ENCODE assay signal across 13 mouse cellular contexts in the genomic region with DNA sequence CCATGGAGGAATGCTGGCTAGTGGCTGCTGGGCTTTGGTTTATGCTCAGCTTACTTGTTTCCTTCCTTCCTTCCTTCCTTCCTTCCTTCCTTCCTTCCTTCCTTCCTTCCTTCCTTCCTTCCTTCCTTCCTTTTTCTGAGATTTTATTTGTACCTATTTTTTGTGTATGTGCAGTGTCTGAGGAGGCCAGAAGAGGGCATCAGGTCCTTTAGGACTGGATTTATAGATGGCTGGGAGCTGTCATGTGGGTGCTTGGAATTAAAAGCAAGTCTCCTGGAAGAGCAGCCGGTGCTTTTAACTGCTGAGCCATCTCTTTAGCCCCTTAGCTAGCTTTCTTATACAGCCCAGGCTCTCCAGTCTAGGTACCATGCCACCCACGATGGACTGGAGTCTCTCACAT.
DNase-seq lines count a peak whose midpoint lies in the region; ATAC-seq and TF ChIP-seq lines count a peak whose summit lies in the region.
"Had no signal": no experiment of that assay in that cellular context is flagged by ENCODE, and none has a peak within 500 bp of the region (broad histone marks: within the 10 kb centered on the region; RNA-seq: fewer than 3 reads in every experiment).

No protein-coding gene starts in this region.

- no peak for DNase-seq in heart, adult 2 months
- DNase-seq in heart, postnatal 25 days (ENCODE audit: low spot score), result no peak
- no peak for DNase-seq in liver, embryonic 14.5 days (ENCODE audit: low read depth in 3 of 3, low spot score in 3 of 3)
- DNase-seq in MEL (ENCODE audit: low read depth, low spot score), result peak; percentile 19
- no peak for DNase-seq in urinary bladder, adult 18-20 months (ENCODE audit: low spot score in 2 of 2)
- DNase-seq: adrenal gland, postnatal 14 days; heart, postnatal 36 days had no signal

- no peaks in the 10 kb centered on the region for H3K79me2 ChIP-seq in heart, adult 2 months (replicated peaks; ENCODE audit: control insufficient read depth, insufficient read depth, low read length)
- H3K79me2 ChIP-seq in MEL (ENCODE audit: control insufficient read depth, insufficient read depth, low read length, poor library complexity), result no peaks in the 10 kb centered on the region

- no peak overlapping the region for H3K4me3 ChIP-seq in heart, adult 2 months
- no peak overlapping the region for H3K4me3 ChIP-seq in liver, embryonic 14.5 days (ENCODE audit: insufficient read depth in 1 of 2, low read depth in 2 of 2, low read length in 2 of 2)
- no peak overlapping the region for H3K4me3 ChIP-seq in liver, embryonic 12.5 days
- no peak overlapping the region for H3K4me3 ChIP-seq in MEL (ENCODE audit: control insufficient read depth in 1 of 2, insufficient read depth in 1 of 2, low read depth in 2 of 2, low read length in 2 of 2)
- H3K4me3 ChIP-seq in cortical plate, adult 2 months (ENCODE audit: insufficient read depth, low read length), result no peak overlapping the region
- H3K4me3 ChIP-seq in forebrain, embryonic 15.5 days, result no peak overlapping the region
- H3K4me3 ChIP-seq: embryonic facial prominence, embryonic 13.5 days; forebrain, embryonic 12.5 days; limb, embryonic 15.5 days had no signal

- peak; percentile 41 for TF ChIP-seq RAD21 in MEL (IDR thresholded peaks at IDR 0.05; ENCODE audit: low read depth, low read length)

- H3K9me3 ChIP-seq in liver, embryonic 14.5 days (ENCODE audit: control insufficient read depth, low read length), result no peaks in the 10 kb centered on the region
- no peaks in the 10 kb centered on the region for H3K9me3 ChIP-seq in liver, embryonic 12.5 days (replicated peaks)
- no peaks in the 10 kb centered on the region for H3K9me3 ChIP-seq in MEL (replicated peaks; ENCODE audit: insufficient read depth, low read length)
- H3K9me3 ChIP-seq in forebrain, embryonic 15.5 days, result no peaks in the 10 kb centered on the region
- H3K9me3 ChIP-seq: embryonic facial prominence, embryonic 13.5 days; forebrain, embryonic 12.5 days; limb, embryonic 15.5 days had no signal

- no peak for TF ChIP-seq POLR2A in heart, adult 2 months (IDR thresholded peaks at IDR 0.05; ENCODE audit: insufficient read depth, low read depth, low read length)
- no peak for TF ChIP-seq POLR2A in MEL (IDR thresholded peaks at IDR 0.05; ENCODE audit: control insufficient read depth in 1 of 2, insufficient read depth in 1 of 2, low read depth in 1 of 2, low read length in 2 of 2, poor library complexity in 1 of 2)
- TF ChIP-seq POLR2A in cortical plate, adult 2 months (IDR thresholded peaks at IDR 0.05; ENCODE audit: extremely low read depth, insufficient read depth, low read length), result no peak

- TF ChIP-seq CTCF in heart, adult 2 months (IDR thresholded peaks at IDR 0.05), result peak; percentile 53
- peak; percentile 26; the same call in 1 of the 2 replicates for TF ChIP-seq CTCF in liver, embryonic 14.5 days (IDR thresholded peaks at IDR 0.05; ENCODE audit: low read depth)
- TF ChIP-seq CTCF in MEL (IDR thresholded peaks at IDR 0.05 in 2 of 3, conservative IDR thresholded peaks at IDR 0.05 in 1 of 3; ENCODE audit: control insufficient read depth in 1 of 3, insufficient read depth in 1 of 3, low read depth in 2 of 3, low read length in 3 of 3, poor library complexity in 1 of 3, severe bottlenecking in 1 of 3), result peak in 1 of 3 experiments; percentile 41; a peak in 2 of 6 replicates
- TF ChIP-seq CTCF in cortical plate, adult 2 months (IDR thresholded peaks at IDR 0.05; ENCODE audit: extremely low read depth, insufficient read depth, low read length), result peak; percentile 24; the same call in 1 of the 2 replicates

- no peaks in the 10 kb centered on the region for H3K27me3 ChIP-seq in heart, adult 2 months (ENCODE audit: control insufficient read depth, insufficient read depth, low read length)
- no peaks in the 10 kb centered on the region for H3K27me3 ChIP-seq in liver, embryonic 14.5 days (ENCODE audit: control insufficient read depth, insufficient read depth, low read length)
- H3K27me3 ChIP-seq in liver, embryonic 12.5 days (replicated peaks), result no peaks in the 10 kb centered on the region
- H3K27me3 ChIP-seq in MEL (ENCODE audit: control insufficient read depth in 1 of 2, insufficient read depth in 2 of 2, low read length in 2 of 2), result no peaks in the 10 kb centered on the region
- H3K27me3 ChIP-seq in forebrain, embryonic 15.5 days, result no peaks in the 10 kb centered on the region
- H3K27me3 ChIP-seq: embryonic facial prominence, embryonic 13.5 days; forebrain, embryonic 12.5 days; limb, embryonic 15.5 days had no signal

- no peak overlapping the region for H3K9ac ChIP-seq in heart, adult 2 months (ENCODE audit: low read depth, low read length)
- no peak overlapping the region for H3K9ac ChIP-seq in liver, embryonic 14.5 days (replicated peaks)
- H3K9ac ChIP-seq in liver, embryonic 12.5 days, result no peak overlapping the region
- no peak overlapping the region for H3K9ac ChIP-seq in MEL (ENCODE audit: control insufficient read depth, low read depth, low read length, poor library complexity, severe bottlenecking)
- no peak overlapping the region for H3K9ac ChIP-seq in forebrain, embryonic 15.5 days (replicated peaks)
- H3K9ac ChIP-seq: embryonic facial prominence, embryonic 13.5 days; forebrain, embryonic 12.5 days; limb, embryonic 15.5 days had no signal

- no peak for TF ChIP-seq EP300 in heart, adult 2 months (IDR thresholded peaks at IDR 0.05; ENCODE audit: insufficient read depth, low read depth, low read length)
- no peak for TF ChIP-seq EP300 in liver, embryonic 14.5 days (IDR thresholded peaks at IDR 0.05; ENCODE audit: low read depth)
- TF ChIP-seq EP300 in MEL (IDR thresholded peaks at IDR 0.05; ENCODE audit: low read depth in 1 of 2, low read length in 2 of 2), result no peak

- intact Hi-C loops in heart, adult 2 months (cut with DNase I), result loop anchor here (5.0 kb wide), 1 partner anchor 188 kb away; no protein-coding TSS in a partner anchor
- intact Hi-C loops in heart, postnatal 25 days (cut with DNase I), result loop anchor here (2.0 to 5.0 kb wide), 2 partner anchors 50 to 188 kb away; no protein-coding TSS in a partner anchor

- 72% methylated on average over 2 of the region's 2 CpGs for WGBS in heart, adult 2 months
- 55% methylated on average over 2 of the region's 2 CpGs for WGBS in liver, embryonic 14.5 days (ENCODE audit: insufficient replicate concordance)
- 57% methylated on average over 2 of the region's 2 CpGs for WGBS in liver, embryonic 12.5 days (ENCODE audit: insufficient replicate concordance)
- WGBS in forebrain, embryonic 15.5 days, result 57% methylated on average over 2 of the region's 2 CpGs

- no peak for ATAC-seq in liver, embryonic 14.5 days (ENCODE audit: insufficient read depth)
- ATAC-seq in liver, embryonic 12.5 days, result no peak
- ATAC-seq in forebrain, embryonic 15.5 days (replicated peaks), result no peak

- H3K4me1 ChIP-seq in heart, adult 2 months (ENCODE audit: control insufficient read depth, insufficient read depth, low read length), result no peaks in the 10 kb centered on the region
- peaks cover 0 to 4% of the 10 kb centered on the region in 2 experiments; a peak in 1 of 4 replicates for H3K4me1 ChIP-seq in liver, embryonic 14.5 days (replicated peaks; ENCODE audit: control insufficient read depth in 2 of 2, insufficient read depth in 2 of 2, low read length in 1 of 2)
- peaks cover 4% of the 10 kb centered on the region for H3K4me1 ChIP-seq in liver, embryonic 12.5 days
- peaks cover 0 to 5% of the 10 kb centered on the region in 2 experiments; a peak in 2 of 4 replicates for H3K4me1 ChIP-seq in MEL (ENCODE audit: control insufficient read depth in 1 of 2, insufficient read depth in 2 of 2, low read length in 2 of 2)
- H3K4me1 ChIP-seq in cortical plate, adult 2 months (ENCODE audit: control insufficient read depth, insufficient read depth, low read length), result peaks cover 4% of the 10 kb centered on the region
- no peaks in the 10 kb centered on the region for H3K4me1 ChIP-seq in forebrain, embryonic 15.5 days
- H3K4me1 ChIP-seq: embryonic facial prominence, embryonic 13.5 days; forebrain, embryonic 12.5 days; limb, embryonic 15.5 days had no signal

- H3K4me2 ChIP-seq in liver, embryonic 14.5 days (ENCODE audit: low read depth), result no peak overlapping the region
- no peak overlapping the region for H3K4me2 ChIP-seq in liver, embryonic 12.5 days
- no peak overlapping the region for H3K4me2 ChIP-seq in forebrain, embryonic 15.5 days (replicated peaks)
- H3K4me2 ChIP-seq: embryonic facial prominence, embryonic 13.5 days; forebrain, embryonic 12.5 days; limb, embryonic 15.5 days had no signal

- no peak overlapping the region for H3K27ac ChIP-seq in heart, adult 2 months
- no peak overlapping the region for H3K27ac ChIP-seq in liver, embryonic 14.5 days
- H3K27ac ChIP-seq in liver, embryonic 12.5 days, result no peak overlapping the region
- no peak overlapping the region for H3K27ac ChIP-seq in MEL (ENCODE audit: control insufficient read depth, low read depth, low read length)
- no peak overlapping the region for H3K27ac ChIP-seq in cortical plate, adult 2 months (ENCODE audit: insufficient read depth, low read length)
- H3K27ac ChIP-seq in forebrain, embryonic 15.5 days (replicated peaks), result no peak overlapping the region
- H3K27ac ChIP-seq: embryonic facial prominence, embryonic 13.5 days; forebrain, embryonic 12.5 days; limb, embryonic 15.5 days had no signal

- H3K36me3 ChIP-seq in heart, adult 2 months (ENCODE audit: control insufficient read depth, insufficient read depth, low read length), result no peaks in the 10 kb centered on the region; the same call in 1 of the 2 replicates
- no peaks in the 10 kb centered on the region for H3K36me3 ChIP-seq in liver, embryonic 14.5 days (replicated peaks; ENCODE audit: control insufficient read depth, insufficient read depth, low read depth)
- H3K36me3 ChIP-seq in liver, embryonic 12.5 days, result no peaks in the 10 kb centered on the region
- peaks cover 0 to 2% of the 10 kb centered on the region in 2 experiments; a peak in 2 of 4 replicates for H3K36me3 ChIP-seq in MEL (ENCODE audit: control insufficient read depth in 1 of 2, insufficient read depth in 2 of 2, low read length in 2 of 2)
- H3K36me3 ChIP-seq in forebrain, embryonic 15.5 days, result peaks cover 6% of the 10 kb centered on the region; the same call in 1 of the 2 replicates
- H3K36me3 ChIP-seq: embryonic facial prominence, embryonic 13.5 days; forebrain, embryonic 12.5 days; limb, embryonic 15.5 days had no signal

TF ChIP-seq in MEL, 35 proteins besides CTCF, POLR2A, EP300 and RAD21:
- TF ChIP-seq SMC3 (IDR thresholded peaks at IDR 0.05; ENCODE audit: low read depth, low read length) (peak; percentile 38; the same call in 1 of the 2 replicates), MAX (IDR thresholded peaks at IDR 0.05; ENCODE audit: low read length) (no peak)
